Mouse (Mus musculus) retina, postnatal 7 days (tissue): ENCODE data around the gene Fgd2.
"Not testable (repeated sequence)": the region's sequence is repeated elsewhere in the genome, so short reads cannot be mapped to it uniquely, and the experiment has no call there.

Experiments used
- DNase-seq: peaks from one replicate; pipeline ENCODE4 v3.0.0-alpha.2; 2012; ENCODE audit warnings: low read depth, low spot score

Gene Fgd2

DNA sequence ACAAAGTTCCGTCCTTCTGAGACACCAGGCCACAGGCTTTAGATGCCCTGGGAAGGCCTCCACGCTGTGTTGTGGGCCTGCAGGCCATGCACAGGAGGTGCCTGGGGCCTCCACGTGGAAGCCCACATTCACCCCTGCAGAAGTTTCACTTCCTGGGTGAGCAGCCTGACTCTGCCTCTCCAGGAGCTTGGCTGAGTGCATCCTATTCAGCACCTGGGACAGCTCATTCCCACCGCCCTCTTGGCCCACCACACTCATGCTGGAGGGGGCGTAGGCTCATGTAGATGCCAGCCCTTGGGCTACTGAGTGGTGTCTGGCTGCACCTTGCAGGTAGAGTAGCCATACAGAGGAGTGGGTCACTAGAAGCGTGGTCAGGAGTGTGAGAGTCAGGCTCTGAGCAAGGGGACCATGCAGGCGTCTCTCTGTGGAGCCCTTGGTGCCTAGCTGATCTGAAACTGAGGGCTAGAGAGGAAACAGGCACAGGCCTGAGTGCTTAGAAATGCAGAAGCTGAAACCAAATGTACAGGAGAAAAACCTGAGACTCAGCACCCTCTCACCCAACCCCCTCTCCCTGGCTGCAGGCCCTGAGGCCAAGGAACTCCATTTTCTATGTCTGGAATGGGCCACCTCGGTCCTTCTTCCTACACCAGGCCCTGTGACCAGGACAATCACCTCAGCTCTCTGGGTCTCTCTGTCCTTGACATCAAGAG lies 1.4 kb downstream of the Fgd2 start:
- no peak for DNase-seq

DNA sequence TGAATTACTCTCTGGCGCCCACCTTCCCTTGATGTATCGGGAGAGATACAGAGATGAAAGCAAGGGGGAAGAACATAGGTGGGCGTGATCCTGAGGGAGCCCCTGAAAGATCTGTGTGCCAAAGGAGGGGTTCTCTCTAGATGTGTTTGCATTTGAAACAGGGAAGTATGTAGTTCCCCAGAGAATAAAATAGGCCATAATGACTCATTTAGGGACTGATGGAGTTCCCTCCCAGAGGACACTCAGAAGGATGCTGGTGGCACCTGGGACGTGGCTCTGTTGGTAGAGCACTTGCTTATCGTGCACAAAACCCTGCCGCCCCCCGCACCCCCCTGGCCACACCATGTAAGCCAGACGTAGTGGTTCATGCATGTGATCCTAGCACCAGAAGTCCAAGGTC lies 2.4 kb downstream of the Fgd2 start:
- DNase-seq = no peak

DNA sequence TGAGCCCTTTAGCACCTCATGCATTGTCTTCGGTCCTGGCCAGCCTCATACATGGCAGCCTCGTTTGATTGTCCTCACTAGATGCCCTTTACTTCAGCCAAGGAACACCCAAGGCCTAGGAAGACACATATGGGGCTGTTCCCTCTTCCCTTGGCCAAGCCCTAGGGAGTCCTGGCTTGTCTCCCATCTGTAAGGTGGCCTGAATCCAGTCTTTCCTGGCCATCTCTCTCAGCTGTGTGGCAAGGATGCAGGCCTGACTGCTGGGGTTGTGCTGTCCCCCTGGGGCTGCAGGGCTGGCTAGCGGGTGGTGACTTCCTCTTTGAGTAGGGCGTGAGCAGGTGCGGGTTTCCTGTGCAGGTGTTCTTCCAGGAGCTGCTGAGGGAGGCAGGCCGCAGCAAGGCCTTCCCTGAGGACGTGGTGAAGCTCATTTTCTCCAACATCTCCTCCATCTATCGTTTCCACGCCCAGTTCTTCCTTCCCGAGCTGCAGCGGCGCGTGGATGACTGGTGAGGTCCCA lies 4.4 kb downstream of the Fgd2 start:
- no peak for DNase-seq

DNA sequence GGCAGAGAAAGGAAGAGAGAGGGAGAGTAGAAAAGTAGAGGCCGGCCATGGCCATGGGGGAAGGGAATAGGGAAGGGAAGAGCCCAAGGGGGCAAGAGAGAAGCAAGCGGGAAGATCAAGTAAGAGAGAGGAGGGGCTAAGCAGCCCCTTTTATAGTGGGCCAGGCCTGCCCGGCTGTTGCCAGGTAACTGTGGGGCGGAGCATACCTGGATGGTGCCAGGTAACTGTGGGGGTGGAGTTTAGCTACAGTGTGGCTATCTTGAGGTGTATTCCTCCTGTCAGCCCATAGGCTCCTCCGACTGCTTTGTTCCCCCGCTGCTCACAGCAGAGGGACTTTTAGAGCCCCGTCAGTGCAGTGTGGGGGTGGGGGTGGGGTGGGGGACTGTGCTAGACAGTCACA lies 8.0 kb downstream of the Fgd2 start:
- DNase-seq = no peak

DNA sequence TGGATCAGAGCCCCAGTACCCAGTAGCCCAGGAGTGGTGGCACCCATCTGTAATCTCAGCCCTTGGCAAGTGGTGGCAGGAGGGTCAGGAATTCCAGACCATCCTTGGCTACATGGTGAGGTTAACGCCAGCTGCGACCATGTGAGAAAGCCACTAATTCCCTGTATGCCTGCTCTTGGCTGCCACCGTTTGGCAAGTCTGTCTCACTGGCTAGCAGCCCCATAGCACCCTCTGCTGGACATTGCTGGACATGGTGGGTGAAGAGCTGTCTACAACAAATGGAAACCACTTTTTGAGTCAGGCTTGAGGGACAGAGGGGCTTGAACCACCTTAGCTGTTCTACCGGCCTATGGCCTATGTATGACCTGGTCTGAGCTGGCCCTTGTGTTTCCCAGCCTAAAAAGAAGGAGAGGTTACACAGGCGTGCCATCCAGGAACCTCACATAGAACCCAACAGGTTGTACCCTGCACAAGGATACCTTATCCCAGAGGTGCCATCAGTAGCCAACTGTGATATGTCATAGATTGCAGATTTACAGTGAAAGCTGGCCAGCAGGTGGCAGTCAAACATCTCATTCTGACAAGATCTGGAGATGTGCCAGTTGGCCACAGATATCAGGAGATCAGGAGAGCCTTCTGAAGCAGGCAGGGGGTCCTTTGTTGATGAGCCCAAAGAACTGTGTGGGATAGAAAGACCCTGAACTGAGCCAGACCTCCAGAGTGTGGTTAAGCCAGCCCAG lies 10.4 kb downstream of the Fgd2 start:
- peak; percentile 92 for DNase-seq

DNA sequence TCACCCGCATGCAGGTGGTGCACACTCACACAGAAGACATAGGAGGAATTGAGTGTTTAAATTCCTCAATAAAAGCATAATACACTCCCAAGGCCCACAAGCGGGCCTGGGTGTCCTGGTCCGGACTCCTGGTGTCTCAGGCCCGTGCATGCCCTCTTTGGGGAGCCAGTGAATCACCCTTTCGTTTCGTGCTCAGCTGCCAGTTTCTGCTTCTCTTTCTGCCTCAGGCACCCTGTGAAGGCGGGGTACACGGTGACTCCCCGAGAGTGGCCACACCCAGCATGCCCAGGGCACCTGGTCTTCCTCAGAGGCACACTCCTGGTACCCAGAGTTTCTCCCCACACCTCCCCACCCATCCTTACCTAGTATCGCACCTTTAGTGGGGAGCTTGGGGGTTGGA lies 15.2 kb downstream of the Fgd2 start:
- DNase-seq = no peak

DNA sequence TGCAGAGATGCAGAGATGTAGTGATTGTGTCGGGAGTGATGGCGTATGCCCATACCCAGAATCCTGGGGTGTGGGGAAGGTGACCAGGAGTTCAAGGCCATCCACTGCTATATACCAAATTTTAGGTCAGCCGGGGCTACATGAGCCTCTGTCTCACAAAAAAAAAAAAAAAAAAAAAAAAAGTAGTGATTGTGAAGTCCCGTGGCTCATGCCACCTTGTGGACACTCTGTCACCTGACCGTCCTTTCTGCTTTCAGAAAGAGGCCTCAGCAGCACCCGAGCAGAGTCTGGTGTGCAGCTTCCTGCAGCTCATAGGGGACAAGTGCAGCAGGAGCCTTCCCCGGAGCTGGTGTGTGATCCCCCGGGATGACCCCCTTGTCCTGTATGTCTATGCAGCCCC lies 17.3 kb downstream of the Fgd2 start:
- DNase-seq = no peak

DNA sequence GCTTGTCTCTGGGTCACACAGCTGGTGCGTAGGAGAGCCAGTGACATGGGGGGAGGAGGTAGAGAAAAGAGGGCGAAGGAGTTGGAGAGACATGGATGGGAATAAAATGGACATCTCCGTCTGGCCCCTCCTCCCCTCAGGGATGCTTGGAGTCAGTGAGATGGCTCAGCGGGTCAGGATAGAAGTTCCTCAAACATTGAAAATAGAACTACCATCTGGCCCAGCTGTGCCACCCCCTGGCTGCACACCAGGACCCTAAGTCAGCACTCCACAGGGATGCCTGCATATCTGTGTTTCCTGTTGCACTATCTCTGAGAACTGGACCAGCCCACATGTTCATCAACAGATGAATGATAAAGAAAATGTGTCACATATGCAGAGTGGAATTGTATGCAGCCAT lies 19.5 kb downstream of the Fgd2 start:
- no peak for DNase-seq

DNA sequence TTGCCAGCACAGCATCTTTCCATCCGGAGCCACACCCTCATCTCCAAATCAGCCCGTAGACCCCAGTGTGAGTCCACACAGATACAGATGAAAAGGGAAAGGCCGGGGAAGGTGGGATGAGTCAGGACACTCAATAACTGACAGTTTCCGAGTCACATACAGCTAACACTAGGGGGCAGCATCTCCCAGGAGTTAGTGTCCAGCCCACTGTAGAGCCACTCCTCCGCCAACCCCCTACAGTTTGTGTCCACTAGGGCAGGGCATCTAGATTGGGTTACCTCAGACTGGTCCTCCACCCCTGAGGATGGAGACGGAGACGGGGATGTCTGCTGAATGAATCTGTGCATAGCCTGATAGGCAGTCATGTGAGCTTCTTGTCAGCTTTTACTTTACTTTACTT lies 20.8 kb downstream of the Fgd2 start:
- no peak for DNase-seq

DNA sequence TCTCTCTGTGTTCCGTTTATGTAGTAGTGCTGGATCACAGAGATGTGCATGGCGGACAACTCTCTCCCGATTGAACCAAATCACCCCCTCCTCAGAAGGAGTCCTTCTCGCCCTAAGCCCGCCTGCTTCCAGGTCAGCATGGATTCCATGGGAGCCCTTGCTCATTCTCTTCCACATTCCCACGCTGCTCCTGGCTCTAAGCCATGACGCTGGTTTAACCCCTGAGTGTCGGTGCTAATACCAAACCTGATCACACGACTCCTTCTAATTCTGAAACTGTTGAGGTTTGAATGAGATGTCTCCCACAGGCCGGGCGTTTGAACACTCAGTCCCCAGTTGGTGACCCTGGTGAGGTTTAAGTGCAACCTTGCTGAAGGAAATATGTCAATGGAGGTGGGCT lies 21.7 kb downstream of the Fgd2 start:
- peak; percentile 33 for DNase-seq

DNA sequence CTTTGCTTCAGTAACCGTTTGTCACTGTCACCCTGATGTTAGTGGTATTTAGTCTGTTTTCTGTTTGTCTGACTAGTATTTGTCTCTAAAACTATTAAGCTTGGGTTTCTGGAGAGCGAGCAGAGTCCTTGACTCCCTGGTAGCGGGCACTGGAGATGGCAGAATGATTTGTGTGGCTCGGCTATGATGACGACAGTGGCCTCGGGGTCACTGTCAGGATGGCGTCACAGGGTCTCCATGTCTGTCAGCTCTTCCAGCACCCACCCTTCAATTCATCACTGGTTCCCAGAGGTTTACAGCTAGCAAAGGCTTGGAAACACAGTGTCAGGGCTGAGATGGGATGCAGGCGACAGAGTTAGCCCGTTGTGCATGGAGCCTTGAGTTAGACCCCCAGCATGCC lies 23.2 kb downstream of the Fgd2 start:
- no peak for DNase-seq

DNA sequence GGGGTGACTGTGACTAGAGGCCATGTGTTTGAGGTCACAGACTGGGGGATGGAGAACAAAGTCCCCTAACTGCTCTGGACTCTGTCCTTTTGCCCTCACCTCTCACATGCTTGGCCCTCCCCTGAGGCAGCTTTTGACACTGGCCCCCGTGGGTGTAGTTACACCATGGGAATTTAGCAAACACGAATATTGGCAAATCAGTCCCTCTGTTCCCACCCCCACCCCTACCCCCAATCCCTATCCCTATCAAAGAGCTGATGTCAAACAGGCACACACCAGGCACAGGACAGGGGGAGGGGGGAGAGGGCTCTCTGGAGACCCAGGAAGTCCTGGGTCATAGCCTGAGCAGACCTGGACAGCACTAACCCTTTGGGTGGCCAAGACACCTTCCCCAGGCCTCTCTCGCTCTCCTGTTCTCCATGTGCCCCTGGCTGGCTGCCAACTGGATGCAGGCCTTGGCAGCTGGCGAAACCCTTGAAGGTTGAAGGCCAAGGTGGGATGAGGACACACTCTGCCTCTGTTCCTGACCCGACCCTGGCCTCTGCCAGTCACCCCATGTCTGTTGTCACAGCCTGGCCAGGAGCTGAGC lies 24.2 kb downstream of the Fgd2 start:
- DNase-seq = no peak

DNA sequence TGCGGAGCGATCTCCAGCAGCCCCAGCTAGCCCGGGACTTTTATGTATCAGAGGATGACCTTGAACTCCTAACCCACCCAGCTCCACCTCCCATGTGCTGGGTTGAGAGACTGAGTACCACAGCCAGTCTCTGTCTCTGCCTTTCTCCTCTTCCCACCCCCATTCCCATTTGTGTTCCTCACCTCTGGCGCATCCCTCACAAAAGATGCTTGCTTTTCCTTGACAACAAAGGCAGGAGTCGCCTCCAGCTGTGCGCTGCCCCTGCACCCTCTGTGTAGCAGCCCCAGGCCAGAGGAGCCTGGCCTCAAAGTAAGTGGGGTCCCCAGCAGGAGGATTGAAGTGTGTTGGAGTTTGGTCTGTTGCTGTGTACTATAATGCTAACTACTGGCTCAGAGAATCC lies 25.0 kb downstream of the Fgd2 start:
- DNase-seq = no peak

DNA sequence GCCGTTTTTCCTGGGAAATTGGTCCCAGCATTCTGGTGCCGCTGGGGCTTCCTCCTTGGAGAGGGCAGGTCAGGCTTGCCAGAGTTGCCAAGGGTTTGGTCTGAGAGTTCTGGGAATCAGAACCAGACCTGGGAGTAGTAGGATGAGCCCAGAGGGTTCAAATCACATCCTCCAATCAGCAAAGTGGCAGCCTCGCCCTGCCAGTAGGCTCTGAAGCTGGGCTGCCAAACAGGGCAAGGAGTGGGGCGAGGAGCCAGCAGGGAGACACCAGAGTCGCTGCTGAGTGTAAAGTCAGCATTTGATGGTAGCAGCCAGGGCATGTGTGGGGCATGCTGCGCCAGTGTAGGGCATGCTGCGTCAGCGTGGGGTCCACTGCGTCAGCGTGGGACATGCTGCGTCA lies 28.3 kb downstream of the Fgd2 start:
- DNase-seq = no peak

DNA sequence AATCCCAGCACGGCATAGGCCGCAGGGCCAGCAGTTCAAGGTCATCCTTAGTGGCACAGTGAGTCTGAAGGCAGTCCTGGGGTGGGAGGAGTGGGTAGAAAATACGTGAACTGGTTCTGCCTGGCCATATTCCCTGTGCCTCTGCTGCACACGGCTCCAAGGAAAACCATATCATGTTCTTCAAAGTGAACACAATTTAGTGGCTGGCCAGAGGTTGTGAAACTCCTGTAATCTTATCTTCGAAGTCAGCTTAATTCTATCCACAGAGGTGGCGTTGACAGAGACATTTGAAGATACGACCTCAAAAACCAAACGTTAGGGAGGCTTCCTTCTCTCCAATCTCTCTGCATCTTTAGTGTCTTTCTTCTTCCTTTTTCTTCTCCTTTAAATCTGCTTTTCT lies 30.6 kb downstream of the Fgd2 start:
- DNase-seq = no peak

DNA sequence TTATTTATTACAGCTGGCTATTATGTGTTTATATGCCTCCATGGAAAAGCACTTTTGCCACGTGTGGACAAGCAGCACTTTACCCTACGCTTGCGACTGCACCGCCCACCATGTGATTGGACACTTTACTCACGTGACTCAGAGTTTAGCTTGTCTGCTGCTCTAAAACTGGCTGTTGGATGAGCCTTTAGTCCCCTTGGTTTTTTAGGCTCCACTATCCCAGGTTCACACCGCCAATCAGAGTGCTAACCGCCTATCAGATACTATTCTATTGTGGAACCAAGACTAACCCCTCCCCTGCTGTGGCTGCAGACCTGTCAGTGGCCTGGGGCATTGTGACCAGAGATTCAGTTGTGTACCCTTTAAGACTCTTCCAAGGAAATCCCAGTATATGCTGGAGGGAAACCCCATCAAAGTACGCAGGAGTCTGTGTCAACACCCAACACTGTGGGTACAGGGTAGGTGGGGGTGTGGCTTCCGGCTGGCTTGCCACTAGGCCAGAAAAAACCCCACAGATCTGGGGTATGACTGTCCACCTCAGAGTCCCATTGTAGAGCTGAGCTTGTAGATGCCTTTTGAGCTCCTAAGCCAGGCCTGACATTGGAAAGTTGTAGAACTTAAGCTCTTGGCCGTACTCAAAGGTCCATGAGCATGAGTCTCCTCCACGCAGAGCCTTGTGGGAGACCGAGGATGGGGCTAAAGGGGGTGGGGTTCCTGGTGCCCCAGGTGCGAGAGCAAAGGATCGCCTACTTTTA lies 32.8 kb downstream of the Fgd2 start:
- no peak for DNase-seq

DNA sequence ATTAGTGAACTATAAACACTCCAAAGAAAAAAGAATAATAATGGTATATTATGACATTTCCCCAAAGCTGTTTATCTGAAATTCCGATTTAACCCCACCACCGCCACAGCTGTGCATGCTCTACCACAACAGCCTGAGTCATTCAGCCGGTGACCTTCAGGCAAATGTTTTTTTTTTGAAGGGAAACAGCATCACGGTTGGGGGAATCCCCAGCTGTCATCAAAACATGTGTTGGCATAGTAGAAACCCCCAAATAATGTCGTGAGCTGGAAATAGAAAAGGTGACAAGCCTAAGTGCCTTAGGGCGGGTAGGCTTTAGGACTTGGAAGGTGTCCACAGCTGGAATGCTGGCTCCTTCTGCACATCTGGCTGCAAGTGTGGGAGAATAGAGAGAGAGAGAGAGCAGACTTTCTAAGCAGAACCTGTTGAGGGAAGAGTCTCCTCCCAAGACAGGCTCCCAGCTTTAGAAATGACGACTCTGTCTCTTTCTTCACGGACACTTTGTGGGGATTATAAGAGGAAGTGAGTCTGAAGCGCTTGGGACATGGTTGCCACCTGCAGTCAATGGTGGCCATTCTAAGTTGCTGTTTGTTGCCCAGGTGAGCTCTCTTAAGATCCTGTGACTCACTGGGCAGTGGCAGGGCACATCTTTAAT lies 33.5 kb downstream of the Fgd2 start:
- DNase-seq = no peak

DNA sequence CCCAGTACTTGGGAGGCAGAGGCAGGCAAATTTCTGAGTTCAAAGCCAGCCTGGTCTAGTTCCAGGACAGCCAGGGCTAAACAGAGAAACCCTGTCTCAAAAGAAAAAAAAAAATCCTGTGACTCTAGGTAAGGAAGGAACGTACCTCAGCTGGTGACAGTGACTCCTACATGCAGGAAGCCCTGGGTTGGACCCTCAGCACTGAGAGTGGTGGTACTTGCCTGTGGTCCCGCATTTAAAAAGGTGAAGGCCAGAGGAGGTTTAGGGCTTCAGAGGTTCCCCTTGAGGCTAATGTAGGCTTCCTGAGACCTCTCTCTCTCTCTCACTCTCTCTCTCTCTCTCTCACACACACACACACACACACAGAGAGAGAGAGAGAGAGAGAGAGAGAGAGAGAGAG lies 34.0 kb downstream of the Fgd2 start:
- DNase-seq = not testable (repeated sequence)

DNA sequence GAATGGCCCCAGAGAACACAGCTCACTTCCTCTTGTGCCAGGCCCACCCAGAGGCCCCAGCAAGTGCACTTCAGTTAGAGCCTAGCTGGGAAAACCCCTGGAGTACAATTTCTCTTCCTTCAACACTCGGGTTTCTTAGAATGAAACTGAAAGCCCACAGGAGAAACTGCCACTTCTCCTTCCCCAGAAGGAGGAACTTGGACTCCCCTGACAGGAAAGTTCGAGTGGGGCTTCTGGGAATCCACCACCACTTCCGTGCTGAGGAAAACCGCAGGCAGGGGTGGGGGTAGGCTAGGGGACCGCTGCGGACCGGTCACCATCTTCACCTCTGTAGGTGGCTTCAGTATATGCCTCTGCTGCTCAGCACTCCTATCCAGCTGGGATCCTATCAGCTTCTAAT lies 34.7 kb downstream of the Fgd2 start:
- DNase-seq = no peak

DNA sequence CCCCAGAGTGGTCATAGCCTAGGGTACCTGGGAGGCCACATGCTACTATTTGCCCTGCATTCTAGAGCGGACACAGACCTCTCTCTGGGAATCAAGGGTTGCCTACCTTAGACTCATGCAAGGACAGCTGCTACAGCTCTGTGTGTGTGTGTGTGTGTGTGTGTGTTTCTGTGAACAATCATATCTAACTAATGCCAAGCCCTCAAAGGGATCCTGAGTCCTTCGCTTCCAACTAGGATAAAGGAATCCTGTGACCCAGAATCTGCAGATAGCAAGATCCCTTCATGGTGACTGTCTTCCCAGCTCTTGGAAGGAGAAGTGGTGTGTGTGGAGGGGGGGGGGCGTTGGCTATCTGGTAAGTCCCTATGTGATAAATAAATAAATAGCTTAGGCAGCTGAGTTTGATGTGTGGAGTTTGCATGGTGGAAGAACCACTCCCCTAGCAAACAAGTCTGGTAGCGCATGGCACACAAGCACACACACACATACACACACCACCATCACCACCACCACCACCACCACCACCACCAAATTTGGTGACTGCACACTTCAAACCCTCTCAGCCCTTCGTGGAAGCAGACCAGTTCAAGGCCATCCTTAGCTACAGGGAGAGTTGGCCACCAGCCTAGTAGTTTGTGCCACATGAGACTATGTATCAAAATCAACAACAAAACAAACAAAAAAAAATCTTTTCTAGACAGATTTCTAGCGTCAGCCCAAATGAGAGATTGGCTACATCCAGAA lies 35.5 kb downstream of the Fgd2 start:
- DNase-seq = no peak

DNA sequence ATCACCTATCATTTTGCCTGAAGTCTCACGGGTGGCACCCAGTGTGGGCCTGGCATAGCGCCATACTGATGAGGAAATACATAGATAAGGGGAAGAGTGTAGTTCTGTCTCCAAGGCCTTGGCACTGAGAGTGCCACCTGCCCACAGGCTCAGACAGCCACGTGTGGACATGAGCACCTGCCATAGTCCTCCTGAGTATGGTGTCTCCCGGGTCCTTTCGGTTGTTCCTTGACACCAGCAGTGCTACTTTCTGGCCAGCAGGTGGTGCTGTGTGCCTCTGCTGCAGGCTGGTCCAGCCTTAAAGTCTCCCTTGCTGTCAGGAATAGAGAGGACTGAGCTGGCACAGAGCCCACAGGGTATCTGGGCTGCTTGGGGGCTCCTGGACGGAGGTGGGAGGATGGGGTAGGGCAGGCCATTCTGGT lies 36.1 kb downstream of the Fgd2 start:
- peak; percentile 76 for DNase-seq
